Mouse (Mus musculus): Measurements from ENCODE around the gene Nprl3. TPM values are rescaled to one million over a fixed set of nuclear protein-coding genes. Genes with fewer than 3 reads are reported as not detected.

Nprl3 gene
- total RNA-seq, 2 experiments from 2014 or later = 22.6 to 28.5 TPM

GRCm38 (mm10) chr11:32198256-32198955 lies 69.1 kb downstream of the Nprl3 start:
- DNase-seq = no peak

DNA sequence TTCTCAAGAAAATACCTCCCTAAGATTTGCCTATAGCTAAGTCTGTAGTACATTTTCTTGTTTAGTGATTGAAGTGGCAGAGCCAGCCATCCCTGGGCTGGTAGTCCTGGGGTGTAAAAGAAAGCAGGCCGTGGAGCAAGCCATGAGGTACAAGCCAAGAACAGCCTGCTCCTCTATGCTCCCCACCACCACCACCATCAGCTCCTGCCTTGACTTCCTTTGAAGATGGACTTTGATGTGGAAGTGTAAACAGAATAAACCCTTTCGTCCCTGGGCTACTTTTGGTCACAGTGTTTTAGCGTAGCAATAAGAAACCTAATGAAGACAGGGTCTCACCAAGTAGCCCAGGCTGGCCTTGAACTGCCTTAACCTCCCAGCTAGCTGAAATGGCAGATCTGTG lies 69.7 kb downstream of the Nprl3 start:
- no peak for DNase-seq

DNA sequence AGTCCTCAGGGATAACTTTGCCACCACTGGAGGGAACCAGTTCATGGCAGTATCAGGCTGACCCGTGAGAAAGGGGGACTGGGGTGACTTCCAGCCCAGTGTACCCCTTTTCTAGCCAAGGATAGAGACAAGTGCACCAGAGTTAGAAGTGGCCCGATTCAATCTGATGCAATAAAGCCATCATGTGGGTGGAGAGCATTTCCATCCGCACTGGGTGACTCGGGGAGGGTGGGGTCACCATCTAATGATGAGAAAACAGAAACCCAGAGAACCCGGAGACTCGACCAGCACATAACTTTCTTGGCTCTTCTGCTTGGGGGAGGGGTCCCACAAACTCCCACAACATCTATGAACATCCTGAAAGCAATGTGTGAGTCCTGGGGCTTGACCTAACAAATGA lies 70.8 kb downstream of the Nprl3 start:
- no peak for DNase-seq

DNA sequence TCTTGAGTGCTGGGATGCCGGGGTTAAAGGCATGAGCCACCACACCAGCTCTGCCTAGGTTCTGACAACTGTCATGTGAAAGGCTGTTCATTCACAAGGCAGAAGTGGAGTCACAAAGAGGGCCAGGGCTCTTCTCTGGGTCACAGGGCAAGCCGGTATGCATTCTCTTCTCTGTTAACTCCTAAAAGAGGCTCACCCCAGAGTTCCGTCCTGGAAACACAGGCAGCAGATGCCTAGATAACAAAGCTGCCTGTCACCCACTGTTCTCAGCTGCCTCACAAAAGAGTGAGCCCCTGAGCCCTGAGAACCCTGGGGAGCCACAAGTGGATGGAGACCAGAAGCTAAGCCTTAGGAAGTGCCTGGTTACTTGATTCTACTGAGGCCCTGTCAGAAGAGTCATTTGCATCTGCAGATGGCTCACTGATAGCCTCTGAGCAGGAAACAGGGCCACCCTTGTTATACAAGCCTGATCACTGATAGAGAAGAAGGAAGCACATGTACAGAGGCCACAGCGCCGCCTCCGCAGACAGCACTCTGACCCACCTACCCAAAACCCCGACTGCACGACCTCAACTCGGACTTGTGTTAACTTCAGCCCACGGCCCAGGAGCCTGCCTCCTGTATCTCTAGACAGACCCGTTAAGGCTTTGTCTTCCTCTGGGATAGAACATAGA lies 71.5 kb downstream of the Nprl3 start:
- DNase-seq = no peak

- DNase-seq = no peak
Observed at GRCm38 (mm10) chr11:32194626-32195025, 72.9 kb downstream of the Nprl3 start.

GRCm38 (mm10) chr11:32194086-32194485 lies 73.4 kb downstream of the Nprl3 start:
- no peak for DNase-seq

DNA sequence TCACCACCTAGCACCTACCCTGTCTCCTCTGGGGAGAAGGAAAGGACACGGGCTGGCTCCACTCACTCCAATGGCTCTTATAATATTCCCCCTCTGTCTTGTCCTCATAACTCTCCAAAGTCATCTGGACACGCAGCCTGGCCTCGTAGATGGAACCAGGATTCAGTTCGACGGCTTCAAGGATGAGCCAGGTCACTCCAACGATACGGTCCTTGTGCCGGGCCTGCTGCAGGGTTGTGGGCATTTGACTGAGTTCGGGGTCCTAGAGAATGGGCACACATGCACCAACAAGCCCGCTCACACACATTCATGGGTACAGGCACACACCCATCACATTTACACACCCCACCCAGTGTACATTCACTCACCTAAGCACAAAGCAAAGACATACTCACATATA lies 74.4 kb downstream of the Nprl3 start:
- DNase-seq = no peak

GRCm38 (mm10) chr11:32190603-32191110 lies 76.8 kb downstream of the Nprl3 start:
- no peak for DNase-seq

GRCm38 (mm10) chr11:32190119-32190518 lies 77.4 kb downstream of the Nprl3 start:
- DNase-seq = no peak

DNA sequence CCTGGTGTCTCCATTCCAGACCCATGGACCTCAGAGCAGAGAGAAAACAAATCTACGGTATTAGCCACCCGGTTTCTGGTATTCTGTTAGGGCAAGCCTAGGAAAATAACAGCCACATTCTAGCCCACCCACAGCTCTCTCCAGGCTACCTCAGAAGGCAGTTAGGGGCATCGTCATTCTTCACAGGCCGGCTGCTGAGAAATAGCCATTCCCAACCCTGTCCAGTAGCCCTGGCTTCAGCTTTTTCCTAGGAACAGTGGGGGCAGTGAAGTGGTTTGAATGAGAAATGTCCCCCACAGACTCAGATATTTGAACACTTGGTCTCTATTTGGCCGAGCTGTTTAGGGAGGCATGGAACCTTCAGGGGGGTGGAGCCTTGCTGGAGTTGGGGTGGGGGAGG lies 78.1 kb downstream of the Nprl3 start:
- no peak for DNase-seq

DNA sequence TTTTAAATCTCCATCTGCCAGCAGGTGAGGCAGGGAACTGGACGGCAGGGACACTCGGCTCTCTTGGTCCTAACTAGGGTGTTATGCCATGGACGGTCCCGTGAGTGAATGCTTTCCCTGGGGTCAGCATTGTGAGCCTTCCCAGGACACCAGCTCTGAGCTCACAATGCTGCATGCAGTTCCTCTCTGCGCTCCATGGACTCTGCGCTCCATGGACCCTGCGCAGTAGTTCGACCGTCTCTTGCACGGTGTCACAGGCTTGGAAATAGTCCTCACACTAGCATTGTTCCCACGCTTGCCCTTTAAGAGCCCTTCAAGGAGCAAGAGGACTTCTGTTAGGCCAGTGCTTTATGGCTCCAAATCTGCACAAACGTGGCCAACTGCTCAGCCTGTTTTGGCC lies 78.6 kb downstream of the Nprl3 start:
- no peak for DNase-seq

GRCm38 (mm10) chr11:32187256-32187655 lies 80.3 kb downstream of the Nprl3 start:
- DNase-seq = no peak

- DNase-seq = no peak
Observed at GRCm38 (mm10) chr11:32186031-32186430, 81.5 kb downstream of the Nprl3 start.

GRCm38 (mm10) chr11:32184469-32184868 lies 83.0 kb downstream of the Nprl3 start:
- DNase-seq = no peak

GRCm38 (mm10) chr11:32181973-32182868 lies 85.3 kb downstream of the Nprl3 start:
- DNase-seq = peak; percentile 79 to 92

DNA sequence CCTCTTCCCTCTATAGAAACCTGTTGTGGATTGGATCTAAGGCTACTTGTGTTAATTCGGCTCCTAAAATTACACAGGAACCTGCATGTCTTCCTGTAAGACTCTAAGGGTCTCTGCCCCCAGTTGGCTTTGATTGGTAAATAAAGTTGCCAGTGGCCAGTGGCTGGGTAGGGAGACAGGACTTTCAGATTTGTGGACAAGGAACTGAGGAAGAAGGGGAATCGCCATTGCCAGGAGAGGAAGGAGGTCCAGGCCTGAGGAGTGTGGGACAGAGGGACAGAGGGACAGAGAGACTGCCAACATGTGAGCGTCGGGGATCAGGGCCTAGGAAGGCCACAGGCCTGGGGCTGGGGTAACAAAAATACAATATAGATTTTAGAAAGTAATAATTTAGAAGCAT lies 86.3 kb downstream of the Nprl3 start:
- no peak for DNase-seq

DNA sequence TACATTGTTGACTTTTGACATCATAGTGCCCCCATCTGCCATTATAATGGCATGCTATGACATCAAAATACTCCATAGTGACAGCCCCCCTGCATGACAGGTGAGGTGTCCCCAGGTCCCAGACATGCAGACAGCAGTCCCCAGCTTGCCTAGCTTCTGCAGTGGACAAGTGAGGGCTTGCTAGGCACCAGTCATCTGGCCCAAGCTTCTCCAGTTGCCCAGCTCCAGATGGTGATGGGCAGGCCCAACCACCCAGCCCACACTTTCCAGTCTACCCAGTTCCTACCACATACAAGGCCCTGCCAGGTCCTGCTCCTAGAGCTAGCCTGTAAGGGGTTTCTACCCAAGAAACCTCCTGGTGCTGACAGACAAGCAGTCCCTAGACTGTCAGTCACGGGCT lies 89.0 kb downstream of the Nprl3 start:
- DNase-seq = no peak

Other genes starting within 250 kb of the Nprl3 start
- gene Il9r, start 67.4 kb downstream of the Nprl3 start, total RNA-seq (2021) = under 1 TPM; 0.07 to 0.46 TPM
- 10 to 100 TPM; 11.1 to 12.3 TPM for gene Snrnp25, start 62.3 kb downstream of the Nprl3 start, total RNA-seq (2021)
- 10 to 100 TPM; 19.2 to 19.3 TPM for gene Rhbdf1, start 45.4 kb downstream of the Nprl3 start, total RNA-seq (2021)
- gene Mpg, start 41.2 kb downstream of the Nprl3 start, total RNA-seq (2021) = 1 to 10 TPM; 5.6 TPM
- not detected for gene Hba-x, start 8.7 kb upstream of the Nprl3 start, total RNA-seq (2021)
- gene Hba-a1, start 15.8 kb upstream of the Nprl3 start, total RNA-seq (2021) = 1,000 to 10,000 TPM; 7,280 to 8,683 TPM
- gene Hbq1b, start 19.3 kb upstream of the Nprl3 start, total RNA-seq (2021) = 1 to 10 TPM in 1 of 2 experiments, not detected in 1; 1.4 TPM
- gene Hba-a2, start 28.8 kb upstream of the Nprl3 start, total RNA-seq (2021) = 1,000 to 10,000 TPM; 8,094 to 8,438 TPM
- gene Hbq1a, start 32.4 kb upstream of the Nprl3 start, total RNA-seq (2021) = 1 to 10 TPM in 1 of 2 experiments, under 1 TPM in 1; 0.87 to 1.2 TPM
- 1 to 10 TPM; 5.9 to 6.1 TPM for gene Sh3pxd2b, start 80.1 kb upstream of the Nprl3 start, total RNA-seq (2021)
- gene Ubtd2, start 187.7 kb upstream of the Nprl3 start, total RNA-seq (2021) = 1 to 10 TPM; 3.4 to 4.2 TPM

Measured in heart, adult 18-20 months (tissue).